Mouse (Mus musculus): ENCODE results near the gene Myo7a. TPM values are rescaled to one million over a fixed set of nuclear protein-coding genes. Genes with fewer than 3 reads are reported as not detected.

Gene Myo7a
- polyA plus RNA-seq, 1 experiment from 2014 or later, result 15.2 TPM

GRCm38 (mm10) chr7:98066229-98066628, 53.1 kb downstream of the Myo7a start:
- Histone ChIP-seq H3K4me3 (ENCODE audit: low read depth, low read length) (no peak overlapping the region), H3K4me2 (replicated peaks; ENCODE audit: low read depth, low read length) (no peak overlapping the region), H3K27me3 (ENCODE audit: control insufficient read depth, insufficient read depth, low read length) (no peaks in the 10 kb centered on the region), H3K36me3 (ENCODE audit: control insufficient read depth, insufficient read depth, low read length) (no peaks in the 10 kb centered on the region), H3K4me1 (replicated peaks; ENCODE audit: control insufficient read depth, insufficient read depth, low read length) (no peaks in the 10 kb centered on the region), H3K27ac (ENCODE audit: low read depth, low read length) (no peak overlapping the region), H3K9ac (ENCODE audit: low read depth, low read length) (no peak overlapping the region), H3K9me3 (ENCODE audit: control insufficient read depth, low read length) (no peaks in the 10 kb centered on the region)
- ATAC-seq (ENCODE audit: low FRiP score) (no peak), DNase-seq (ENCODE audit: low spot score) (no peak)
- WGBS, result 86% methylated on average over 11 of the region's 11 CpGs

DNA sequence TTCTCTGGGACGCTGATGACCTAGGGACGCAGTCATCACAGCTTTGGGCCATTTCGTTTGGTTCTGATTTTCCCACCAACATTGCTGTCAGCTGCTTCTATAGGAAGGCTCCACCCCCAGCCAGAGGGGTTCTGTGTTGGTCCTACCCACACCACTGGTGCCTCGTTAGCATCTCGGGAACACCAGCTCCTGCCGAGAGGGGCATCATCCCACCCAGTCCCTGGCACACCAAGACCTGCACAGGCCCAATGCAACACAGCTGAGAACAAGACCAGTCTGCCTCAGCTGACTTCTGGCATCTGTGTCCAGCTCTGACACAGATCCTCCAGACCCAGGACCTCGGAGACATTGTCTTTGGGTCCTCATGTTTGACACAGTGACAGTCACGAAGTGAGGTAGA, 64.4 kb downstream of the Myo7a start:
- 92% methylated on average over 8 of the region's 8 CpGs for WGBS

DNA sequence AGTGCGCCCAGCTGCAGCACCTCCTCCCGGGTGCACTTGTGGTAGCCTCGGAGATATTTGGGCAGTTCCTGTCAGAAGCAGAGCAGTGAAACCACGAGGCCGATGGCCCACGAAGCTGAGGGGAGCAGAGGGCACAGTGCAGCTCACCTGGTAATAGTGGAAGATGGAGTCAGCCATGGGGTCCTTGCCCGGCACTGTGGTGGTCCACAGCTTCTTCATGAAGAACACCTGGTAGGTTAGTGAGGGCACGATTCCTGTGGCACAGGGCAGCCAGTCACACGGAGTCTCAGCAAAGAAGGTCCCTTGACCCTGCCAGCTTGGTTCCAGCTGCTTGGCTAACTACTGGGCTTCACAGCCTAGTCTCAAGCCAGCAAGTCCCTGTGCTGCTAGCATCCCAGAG, 64.9 kb downstream of the Myo7a start:
- Histone ChIP-seq H3K4me1 (replicated peaks; ENCODE audit: control insufficient read depth, insufficient read depth, low read length) (no peaks in the 10 kb centered on the region), H3K36me3 (ENCODE audit: control insufficient read depth, insufficient read depth, low read length) (no peaks in the 10 kb centered on the region), H3K9me3 (ENCODE audit: control insufficient read depth, low read length) (no peaks in the 10 kb centered on the region), H3K4me2 (replicated peaks; ENCODE audit: low read depth, low read length) (no peak overlapping the region), H3K9ac (ENCODE audit: low read depth, low read length) (no peak overlapping the region), H3K4me3 (ENCODE audit: low read depth, low read length) (no peak overlapping the region), H3K27ac (ENCODE audit: low read depth, low read length) (no peak overlapping the region), H3K27me3 (ENCODE audit: control insufficient read depth, insufficient read depth, low read length) (no peaks in the 10 kb centered on the region)
- ATAC-seq (ENCODE audit: low FRiP score) (no peak), DNase-seq (ENCODE audit: low spot score) (no peak)
- WGBS, result 87% methylated on average over 9 of the region's 9 CpGs

More for the DNA sequence above, 64.4 kb downstream of the Myo7a start:
- no peaks in the 10 kb centered on the region for H3K9me3 ChIP-seq (ENCODE audit: control insufficient read depth, low read length)
- H3K4me3 ChIP-seq (ENCODE audit: low read depth, low read length), result no peak overlapping the region
- H3K27me3 ChIP-seq (ENCODE audit: control insufficient read depth, insufficient read depth, low read length), result no peaks in the 10 kb centered on the region
- H3K4me1 ChIP-seq (replicated peaks; ENCODE audit: control insufficient read depth, insufficient read depth, low read length), result no peaks in the 10 kb centered on the region
- no peak overlapping the region for H3K4me2 ChIP-seq (replicated peaks; ENCODE audit: low read depth, low read length)
- H3K36me3 ChIP-seq (ENCODE audit: control insufficient read depth, insufficient read depth, low read length), result no peaks in the 10 kb centered on the region
- DNase-seq (ENCODE audit: low spot score), result no peak
- no peak for ATAC-seq (ENCODE audit: low FRiP score)
- H3K27ac ChIP-seq (ENCODE audit: low read depth, low read length), result no peak overlapping the region
- H3K9ac ChIP-seq (ENCODE audit: low read depth, low read length), result no peak overlapping the region

GRCm38 (mm10) chr7:98051980-98052379, 67.3 kb downstream of the Myo7a start:
- no peaks in the 10 kb centered on the region for H3K4me1 ChIP-seq (replicated peaks; ENCODE audit: control insufficient read depth, insufficient read depth, low read length)
- no peak overlapping the region for H3K9ac ChIP-seq (ENCODE audit: low read depth, low read length)
- H3K9me3 ChIP-seq (ENCODE audit: control insufficient read depth, low read length), result no peaks in the 10 kb centered on the region
- H3K27me3 ChIP-seq (ENCODE audit: control insufficient read depth, insufficient read depth, low read length), result no peaks in the 10 kb centered on the region
- 16% methylated on average over 8 of the region's 8 CpGs for WGBS
- no peak overlapping the region for H3K4me3 ChIP-seq (ENCODE audit: low read depth, low read length)
- H3K4me2 ChIP-seq (replicated peaks; ENCODE audit: low read depth, low read length), result no peak overlapping the region
- no peaks in the 10 kb centered on the region for H3K36me3 ChIP-seq (ENCODE audit: control insufficient read depth, insufficient read depth, low read length)
- no peak for ATAC-seq (ENCODE audit: low FRiP score)
- H3K27ac ChIP-seq (ENCODE audit: low read depth, low read length), result no peak overlapping the region
- peak; percentile 77 for DNase-seq (ENCODE audit: low spot score)

- H3K9me3 ChIP-seq (ENCODE audit: control insufficient read depth, low read length), result no peaks in the 10 kb centered on the region
- no peaks in the 10 kb centered on the region for H3K4me1 ChIP-seq (replicated peaks; ENCODE audit: control insufficient read depth, insufficient read depth, low read length)
- H3K27ac ChIP-seq (ENCODE audit: low read depth, low read length), result no peak overlapping the region
- no peak overlapping the region for H3K9ac ChIP-seq (ENCODE audit: low read depth, low read length)
- no peak overlapping the region for H3K4me3 ChIP-seq (ENCODE audit: low read depth, low read length)
- DNase-seq (ENCODE audit: low spot score), result no peak
- H3K4me2 ChIP-seq (replicated peaks; ENCODE audit: low read depth, low read length), result no peak overlapping the region
- no peaks in the 10 kb centered on the region for H3K36me3 ChIP-seq (ENCODE audit: control insufficient read depth, insufficient read depth, low read length)
- 80% methylated on average over 9 of the region's 9 CpGs for WGBS
- ATAC-seq (ENCODE audit: low FRiP score), result no peak
- H3K27me3 ChIP-seq (ENCODE audit: control insufficient read depth, insufficient read depth, low read length), result no peaks in the 10 kb centered on the region
These were observed 71.1 kb downstream of the Myo7a start for GRCm38 (mm10) chr7:98048101-98048824.

DNA sequence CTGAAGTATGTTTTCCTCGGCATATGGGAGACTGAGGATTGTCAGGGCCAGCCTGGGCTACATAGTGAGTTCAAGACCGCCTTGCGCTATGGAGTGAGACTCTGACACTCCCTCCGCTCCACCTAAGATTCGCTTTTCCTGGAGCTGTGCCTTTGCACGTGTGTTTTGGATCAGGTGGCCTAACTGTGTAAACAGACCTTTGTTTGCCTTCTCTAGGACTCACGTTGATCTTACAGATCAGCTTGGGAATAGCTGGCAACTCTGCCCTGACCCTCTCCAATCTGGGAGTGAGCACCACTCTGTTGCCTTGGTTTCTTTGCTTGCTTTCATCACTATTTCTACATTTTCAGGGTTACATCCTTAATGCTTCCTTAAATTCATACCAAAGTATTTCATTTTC, 116.7 kb downstream of the Myo7a start:
- H3K36me3 ChIP-seq (ENCODE audit: control insufficient read depth, insufficient read depth, low read length), result no peaks in the 10 kb centered on the region
- WGBS, result 82% methylated on average over 7 of the region's 7 CpGs
- DNase-seq (ENCODE audit: low spot score), result no peak

More for the DNA sequence above, 116.7 kb downstream of the Myo7a start:
- Histone ChIP-seq H3K4me3 (ENCODE audit: low read depth, low read length) (no peak overlapping the region), H3K27ac (ENCODE audit: low read depth, low read length) (no peak overlapping the region), H3K27me3 (ENCODE audit: control insufficient read depth, insufficient read depth, low read length) (no peaks in the 10 kb centered on the region), H3K9me3 (ENCODE audit: control insufficient read depth, low read length) (no peaks in the 10 kb centered on the region), H3K4me1 (replicated peaks; ENCODE audit: control insufficient read depth, insufficient read depth, low read length) (no peaks in the 10 kb centered on the region), H3K4me2 (replicated peaks; ENCODE audit: low read depth, low read length) (no peak overlapping the region), H3K9ac (ENCODE audit: low read depth, low read length) (no peak overlapping the region)
- no peak for ATAC-seq (ENCODE audit: low FRiP score)

Other genes with a start within 250 kb of the Myo7a start
- 0.06 TPM in 1 of 2 replicates, not detected in the other for gene Gdpd4, start 199.6 kb downstream of the Myo7a start, polyA plus RNA-seq (2014; fragmentation: Nextera tagmentation; extraction: Ambion mirVana)
- 0.24 and 0.25 TPM in 2 replicates for gene Omp, start 26.0 kb upstream of the Myo7a start, polyA plus RNA-seq (2014; fragmentation: Nextera tagmentation; extraction: Ambion mirVana)
- 4.8 and 5.3 TPM in 2 replicates for gene Capn5, start 58.8 kb upstream of the Myo7a start, polyA plus RNA-seq (2014; fragmentation: Nextera tagmentation; extraction: Ambion mirVana)
- gene B3gnt6, start 80.0 kb upstream of the Myo7a start, polyA plus RNA-seq (2014; fragmentation: Nextera tagmentation; extraction: Ambion mirVana), result 0.10 and 0.20 TPM in 2 replicates
- gene Acer3, start 201.7 kb upstream of the Myo7a start, polyA plus RNA-seq (2014; fragmentation: Nextera tagmentation; extraction: Ambion mirVana), result 16.9 and 17.5 TPM in 2 replicates
- gene Tsku, start 241.8 kb upstream of the Myo7a start, polyA plus RNA-seq (2014; fragmentation: Nextera tagmentation; extraction: Ambion mirVana), result 6.7 and 9.1 TPM in 2 replicates

Measured in hindbrain, embryonic 11.5 days (tissue).